Mouse (Mus musculus) right cerebral cortex, postnatal 25 days (tissue): ENCODE measurements at regions not wholly inside any gene's neighbourhood (a gene's known extent, or its start where the extent isn't known, plus 50 kb on each side); places are given as distances from the start of the nearest gene placed in this dataset.
A peak's percentile ranks its signal among the peaks of the same experiment; 100 is the strongest.

ENCODE experiments used
- DNase-seq: peaks from one replicate; pipeline ENCODE4 v3.0.0; 2022

- no peak for DNase-seq
Measured at GRCm38 (mm10) chr3:155246628-155247027, 153.4 kb downstream of the Lrriq3 start.

DNA sequence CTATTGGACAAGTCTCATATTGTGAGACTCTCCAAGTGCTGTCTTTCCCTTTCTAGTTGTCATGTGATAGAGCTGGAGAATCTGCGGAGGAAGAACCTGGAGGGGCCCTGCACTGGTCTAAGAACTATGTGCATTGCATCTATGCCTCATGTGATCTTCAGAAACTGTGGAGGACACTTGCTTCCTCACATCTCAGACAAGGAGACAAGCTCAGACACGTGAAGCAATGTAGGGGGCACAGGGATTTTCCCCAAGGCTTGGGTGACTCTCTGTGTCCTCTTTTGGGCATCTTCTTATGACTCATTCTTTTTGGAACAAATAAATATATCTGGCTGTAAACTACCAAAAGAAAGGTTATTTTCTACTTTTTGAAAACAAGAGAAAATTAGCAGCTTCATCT, 153.9 kb downstream of the Lrriq3 start:
- DNase-seq = no peak

GRCm38 (mm10) chr3:155247929-155248328, 154.7 kb downstream of the Lrriq3 start:
- DNase-seq = no peak

DNA sequence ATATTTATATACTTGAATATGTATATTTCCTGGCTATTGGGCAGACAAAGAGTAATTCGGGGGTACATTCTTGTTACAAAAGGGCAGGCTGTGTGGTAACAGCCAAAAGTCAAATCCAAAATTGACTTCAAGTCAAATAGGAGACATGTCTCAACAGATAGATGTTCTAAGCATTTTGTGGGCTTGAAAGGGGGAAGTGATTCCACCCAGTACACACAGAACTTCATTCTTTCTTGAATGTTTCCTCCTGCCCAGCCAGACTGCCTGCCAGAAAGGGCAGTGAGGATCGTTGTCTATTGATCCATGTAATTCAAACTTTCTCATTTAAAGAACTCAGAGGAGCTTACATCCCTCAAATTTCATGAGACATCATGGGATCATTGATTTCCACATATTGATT, 157.7 kb downstream of the Lrriq3 start:
- DNase-seq = no peak

DNA sequence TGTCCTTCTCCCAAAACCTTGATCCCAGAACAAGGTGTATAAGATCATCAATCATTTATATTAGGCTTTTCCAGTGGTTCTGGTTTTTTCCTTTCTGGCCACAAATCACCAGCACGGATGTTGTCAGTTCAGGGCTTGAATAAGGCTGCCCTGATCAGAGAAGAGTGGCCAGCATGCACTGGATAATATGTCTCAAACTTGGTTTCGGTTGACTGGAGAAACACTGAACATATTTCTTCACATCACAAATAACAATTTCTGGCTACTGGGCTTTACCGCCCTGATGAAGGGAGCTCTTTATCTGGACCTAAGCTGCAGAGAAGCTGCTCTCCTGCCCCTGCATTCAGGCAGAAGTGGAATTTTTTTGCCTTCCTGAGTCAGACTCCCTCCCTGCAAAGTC, 205.0 kb downstream of the Lrriq3 start:
- DNase-seq = no peak

GRCm38 (mm10) chr3:155298724-155299123, 205.5 kb downstream of the Lrriq3 start:
- DNase-seq = no peak

- DNase-seq = no peak
Measured at GRCm38 (mm10) chr3:155322322-155322721, 229.1 kb downstream of the Lrriq3 start.

DNA sequence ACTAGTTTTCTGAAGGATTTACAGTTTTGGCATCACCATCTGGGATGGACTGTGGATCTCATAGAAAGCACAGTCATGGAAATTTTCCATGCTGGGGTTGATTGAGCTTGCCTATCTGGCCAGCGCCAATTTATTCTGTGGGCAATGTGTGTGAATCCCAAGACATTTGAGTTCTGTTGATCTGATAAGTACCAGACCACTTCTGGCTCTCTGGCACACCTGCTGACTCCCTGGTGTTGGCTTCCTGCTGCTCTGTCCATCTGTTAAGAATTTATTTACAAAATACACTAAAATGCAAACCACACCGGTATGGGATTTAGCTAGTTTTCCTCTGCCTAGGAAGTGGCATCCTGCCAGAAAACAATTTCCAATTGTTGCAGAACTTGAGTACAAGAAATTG, 236.5 kb downstream of the Lrriq3 start:
- DNase-seq = no peak

- DNase-seq = no peak
Measured at GRCm38 (mm10) chr3:155349185-155349584, 256.0 kb downstream of the Lrriq3 start.

GRCm38 (mm10) chr3:155351636-155352035, 258.4 kb downstream of the Lrriq3 start:
- DNase-seq = no peak

GRCm38 (mm10) chr3:155352277-155352802, 259.1 kb downstream of the Lrriq3 start:
- DNase-seq = no peak

GRCm38 (mm10) chr3:155360399-155360798, 267.2 kb downstream of the Lrriq3 start:
- peak; percentile 37 for DNase-seq

DNA sequence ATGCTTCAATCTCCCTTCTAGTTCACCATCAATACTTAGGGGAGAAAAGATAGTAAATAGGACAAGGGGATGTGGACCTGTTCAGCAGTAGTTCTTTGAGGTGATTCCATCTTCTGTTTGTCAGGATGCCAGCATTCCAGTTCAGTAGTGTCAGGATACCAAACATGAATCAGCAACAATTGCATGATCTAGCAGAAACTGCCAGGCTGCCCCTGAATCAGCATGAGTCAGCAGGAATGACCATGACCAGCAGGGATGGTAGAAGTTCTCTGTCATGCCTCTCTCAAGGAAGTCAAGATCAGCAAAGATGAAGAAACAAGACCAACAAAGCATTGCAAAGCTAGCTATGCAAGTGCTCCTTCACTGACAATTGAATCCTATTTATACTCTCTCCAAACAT, 277.5 kb downstream of the Lrriq3 start:
- DNase-seq = no peak

GRCm38 (mm10) chr3:155373591-155373990, 280.4 kb downstream of the Lrriq3 start:
- DNase-seq = no peak

- DNase-seq = peak; percentile 14
Measured at GRCm38 (mm10) chr3:155381910-155382309, 288.7 kb downstream of the Lrriq3 start.

DNA sequence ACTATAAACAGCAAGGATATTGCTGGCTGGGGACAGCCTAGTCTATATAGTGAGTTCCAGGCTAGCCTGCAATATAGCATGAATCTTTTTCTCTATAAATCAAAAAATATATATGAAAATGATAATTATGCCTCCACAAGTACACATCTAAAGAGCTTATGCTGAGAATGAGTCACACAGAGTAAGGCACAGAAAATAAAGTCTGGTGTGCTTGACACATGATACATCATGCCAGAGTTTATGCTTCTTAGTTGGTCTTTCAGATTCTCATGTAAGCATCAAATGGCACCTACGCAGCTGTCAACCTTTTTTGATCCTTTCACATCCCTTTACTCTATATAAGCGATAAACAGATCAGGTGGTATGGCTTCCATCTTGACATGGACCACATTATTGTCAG, 289.6 kb downstream of the Lrriq3 start:
- DNase-seq = no peak

DNA sequence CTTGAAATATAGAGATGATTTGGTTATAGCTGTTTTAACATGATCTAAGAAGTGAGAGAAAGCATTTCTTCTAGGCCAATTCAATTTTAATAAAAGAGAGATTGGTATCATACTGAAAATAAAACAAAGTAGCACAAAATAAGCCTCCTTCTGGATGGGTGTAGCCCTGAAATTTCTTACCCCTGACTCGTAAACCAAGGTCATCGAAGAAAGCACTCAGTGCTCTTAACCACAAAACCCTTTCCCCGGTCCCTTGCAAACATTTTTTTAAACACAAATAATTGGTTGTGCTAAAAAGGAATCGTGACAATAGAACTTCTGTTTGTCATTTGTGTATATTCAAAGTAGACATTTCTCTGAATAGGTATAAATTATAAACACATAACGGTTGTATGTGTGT, 297.4 kb downstream of the Lrriq3 start:
- no peak for DNase-seq

GRCm38 (mm10) chr3:155396134-155396533, 302.9 kb downstream of the Lrriq3 start:
- DNase-seq = no peak

DNA sequence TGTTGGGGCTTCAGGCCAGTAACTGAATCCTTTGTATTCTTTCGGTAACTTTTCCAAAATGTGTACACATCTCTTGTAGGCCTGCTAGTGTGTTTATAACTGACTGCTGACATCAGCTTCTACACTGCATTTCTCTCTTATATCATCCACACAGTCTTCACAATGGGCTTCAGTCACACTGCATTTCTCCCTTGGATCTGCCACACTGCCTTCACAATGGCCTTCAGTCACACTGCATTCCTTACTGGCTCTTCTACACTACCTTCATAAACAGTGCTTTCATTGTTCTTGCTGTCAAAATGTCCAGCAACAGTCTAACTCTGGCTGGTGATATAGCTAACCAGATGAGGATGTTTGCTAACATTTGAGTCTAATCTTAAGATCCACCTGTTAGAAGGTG, 308.5 kb downstream of the Lrriq3 start:
- no peak for DNase-seq

GRCm38 (mm10) chr3:155408907-155409306, 315.7 kb downstream of the Lrriq3 start:
- DNase-seq = no peak

GRCm38 (mm10) chr3:155409371-155409770, 316.1 kb downstream of the Lrriq3 start:
- DNase-seq = no peak

GRCm38 (mm10) chr3:155409867-155410266, 316.6 kb downstream of the Lrriq3 start:
- DNase-seq = no peak

- DNase-seq = no peak
Measured at GRCm38 (mm10) chr3:155459701-155460481, 366.7 kb downstream of the Lrriq3 start.

DNA sequence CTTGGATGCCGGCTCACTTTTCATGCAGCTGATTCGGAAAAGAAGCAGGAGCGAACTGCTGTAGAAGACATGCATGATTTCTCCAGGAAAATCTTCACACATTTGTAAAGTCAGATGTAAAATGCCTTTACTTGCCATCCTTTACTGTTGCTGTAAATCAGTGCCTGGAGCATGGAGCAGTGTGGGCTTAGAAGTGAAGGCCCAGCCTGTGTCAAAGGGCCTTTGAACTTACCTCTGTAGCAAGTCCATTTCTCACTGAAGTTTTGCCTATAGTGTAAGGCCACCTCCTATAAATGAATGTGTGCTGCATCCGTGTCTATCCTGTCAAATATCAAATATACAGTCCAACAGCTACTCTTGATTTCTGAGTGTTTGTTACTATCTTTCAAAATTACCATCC, 368.9 kb downstream of the Lrriq3 start:
- no peak for DNase-seq

DNA sequence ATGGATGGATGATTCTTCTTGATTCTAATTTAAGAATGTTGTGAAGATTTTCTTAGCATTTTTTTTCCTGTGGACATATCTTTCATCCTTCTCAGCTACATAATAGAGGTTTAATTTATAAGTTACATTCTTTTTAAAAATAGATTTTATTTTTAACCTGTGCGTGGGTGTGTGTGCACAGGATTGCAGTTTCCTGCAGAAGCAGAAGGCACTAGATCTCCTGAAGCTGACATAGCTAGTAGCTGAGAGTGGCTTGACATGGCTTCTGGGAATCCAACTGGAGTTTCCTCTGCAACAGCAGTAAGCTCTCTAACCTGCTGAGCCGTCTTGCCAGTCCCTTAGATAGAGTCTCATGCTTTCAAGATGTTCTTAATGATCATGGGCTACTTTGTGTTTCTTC, 377.5 kb downstream of the Lrriq3 start:
- DNase-seq = no peak
